Mouse (Mus musculus) small intestine, adult 2 months (tissue): ENCODE data around the gene Hsd17b1.

ENCODE experiments used
- CTCF ChIP-seq: fragments of 200-500 bp; IDR thresholded peaks from 2 replicates; pipeline ENCODE4 v1.5.1; 2012; ENCODE audit warnings: low read depth, mild to moderate bottlenecking, control low read depth, inconsistent platforms, low read length, moderate library complexity, mixed read lengths; ENCODE audit not compliant: insufficient replicate concordance, insufficient read length; ENCODE audit errors: extremely low read depth
- POLR2A ChIP-seq: fragments of 200-500 bp; IDR thresholded peaks from 2 replicates; pipeline ENCODE4 v1.6.1; 2012; ENCODE audit warnings: low read depth, mild to moderate bottlenecking, control low read depth, inconsistent platforms, low read length, moderate library complexity

GRCm38 (mm10) chr11:101059473-101059872, 18.7 kb upstream of the Hsd17b1 start:
- TF ChIP-seq CTCF: no peak
- TF ChIP-seq POLR2A: no peak
